Mouse (Mus musculus) heart, embryonic 14.5 days (tissue): Measurements from ENCODE around the gene Parn. TPM values are rescaled to one million over a fixed set of nuclear protein-coding genes. Genes with fewer than 3 reads are reported as not detected.
"Not testable (repeated sequence)": the region's sequence is repeated elsewhere in the genome, so short reads cannot be mapped to it uniquely, and the experiment has no call there.

Experiments used
- ATAC-seq: fragments of 200-750 bp; cut with Nextera tagmentation; 2 replicates; pipeline ENCODE4 v1.8.0; 2017; ENCODE audit warnings: low read depth, moderate TSS enrichment; ENCODE audit not compliant: insufficient number of reproducible peaks, insufficient read depth, low FRiP score
- H3K27ac ChIP-seq, 2 experiments: fragments of 200-500 bp in 1 of 2; fragments of 300-500 bp in 1 of 2; sonication (generic) in 1 of 2; replicated peaks in 1 of 2; 2 replicates each; pipeline ENCODE4 v1.5.1; 2012 to 2014; ENCODE audit warnings: low read depth in 2 of 2, low read length in 2 of 2, control low read depth in 1 of 2, mild to moderate bottlenecking in 1 of 2, mixed read lengths in 1 of 2; ENCODE audit not compliant: control insufficient read depth in 1 of 2, insufficient read depth in 1 of 2
- H3K27me3 ChIP-seq: fragments of 300-500 bp; sonication (generic); 2 replicates; pipeline ENCODE4 v1.6.1; 2014; ENCODE audit warnings: mild to moderate bottlenecking, low read length, control low read depth; ENCODE audit not compliant: control insufficient read depth, insufficient read depth
- H3K36me3 ChIP-seq: fragments of 300-500 bp; sonication (generic); 2 replicates; pipeline ENCODE4 v1.6.1; 2014; ENCODE audit warnings: mild to moderate bottlenecking, control low read depth, low read length, mixed read lengths; ENCODE audit not compliant: control insufficient read depth, insufficient read depth
- H3K4me1 ChIP-seq, 2 experiments: fragments of 200-500 bp in 1 of 2; fragments of 300-500 bp in 1 of 2; sonication (generic) in 1 of 2; 2 replicates each; pipeline ENCODE4 v1.6.1; 2012 to 2014; ENCODE audit warnings: low read length in 2 of 2, control low read depth in 1 of 2, mixed read lengths in 1 of 2; ENCODE audit not compliant: control insufficient read depth in 2 of 2, insufficient read depth in 2 of 2
- H3K4me2 ChIP-seq: fragments of 300-500 bp; sonication (generic); 2 replicates; pipeline ENCODE4 v1.6.1; 2014; ENCODE audit warnings: mild to moderate bottlenecking, low read length
- H3K4me3 ChIP-seq, 2 experiments: fragments of 200-500 bp in 1 of 2; fragments of 300-500 bp in 1 of 2; sonication (generic) in 1 of 2; 2 replicates each; pipeline ENCODE4 v1.5.1; 2012 to 2014; ENCODE audit warnings: low read length in 2 of 2, mild to moderate bottlenecking in 2 of 2, control low read depth in 1 of 2, low read depth in 1 of 2, moderate library complexity in 1 of 2; ENCODE audit not compliant: control insufficient read depth in 1 of 2, insufficient read depth in 1 of 2
- H3K9ac ChIP-seq: fragments of 300-500 bp; sonication (generic); 2 replicates; pipeline ENCODE4 v1.6.1; 2014; ENCODE audit warnings: mild to moderate bottlenecking, low read length
- H3K9me3 ChIP-seq: fragments of 300-500 bp; sonication (generic); 2 replicates; pipeline ENCODE4 v1.6.1; 2016; ENCODE audit warnings: low read length, control low read depth; ENCODE audit not compliant: control insufficient read depth
- WGBS: fragments of 180-500 bp; shearing (Covaris S2); extraction: QIAGEN DNeasy Blood & Tissue Kit; methylation state at CpG from one replicate; pipeline ENCODE4 v1.1.7; 2014; 5-methylcytosine and 5-hydroxymethylcytosine counted together
- polyA plus RNA-seq: library from polyadenylated mRNA; unstranded; fragments of >200 nt; fragmentation: Nextera tagmentation; extraction: Ambion mirVana; gene quantifications from 2 replicates; pipeline ENCODE4 v1.2.1, GENCODE M21; 2014

The Parn gene
- polyA plus RNA-seq, 1 experiment from 2014 or later = 28.2 TPM

DNA sequence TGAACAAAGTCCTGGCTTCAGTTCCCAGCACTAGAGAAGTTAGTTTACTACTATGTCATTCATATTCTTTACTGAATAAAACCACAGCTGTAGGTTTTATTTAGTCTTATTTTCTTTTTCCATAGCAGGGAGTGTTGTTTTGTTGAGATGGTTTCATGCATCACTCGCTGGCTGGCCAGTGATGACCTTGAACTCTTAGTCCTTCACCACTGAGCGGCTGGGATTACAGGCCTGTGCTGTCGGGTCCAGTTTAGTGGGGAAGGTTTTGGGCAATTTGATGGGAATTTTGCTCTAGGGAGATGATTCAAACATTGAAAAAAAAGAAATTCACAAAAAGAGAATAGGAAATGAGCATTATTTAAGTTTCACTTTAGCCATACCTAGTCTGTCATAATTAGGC is 6.5 kb upstream of the Parn start:
- Histone ChIP-seq H3K36me3 (peaks cover 24% of the 10 kb centered on the region), H3K9me3 (no peaks in the 10 kb centered on the region), H3K4me1 (peaks cover 2 to 6% of the 10 kb centered on the region in 2 experiments; a peak in 2 of 4 replicates), H3K27ac (no peak overlapping the region), H3K4me3 (no peak overlapping the region), H3K9ac (no peak overlapping the region), H3K27me3 (no peaks in the 10 kb centered on the region), H3K4me2 (no peak overlapping the region)
- 81% methylated on average over 3 of the region's 3 CpGs for WGBS
- ATAC-seq = no peak

DNA sequence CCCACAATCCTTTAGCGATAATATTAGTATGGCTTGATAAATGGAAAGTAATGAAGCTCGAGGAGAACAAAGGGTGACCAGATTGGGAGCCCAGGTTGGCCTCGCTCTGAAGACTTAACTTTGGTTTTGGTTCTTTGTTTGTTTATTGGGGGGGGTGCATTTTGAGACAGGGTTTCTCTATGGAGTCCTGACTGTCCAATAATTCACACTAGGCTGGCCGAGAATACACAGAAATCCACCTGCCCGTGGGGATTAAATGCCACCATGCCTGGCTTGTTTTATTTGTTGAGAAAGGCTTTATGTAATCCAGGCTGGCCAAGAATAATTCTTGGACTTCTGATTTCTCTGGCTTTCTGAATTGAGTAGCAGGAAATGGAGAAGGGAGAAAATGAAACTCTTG is 5.1 kb upstream of the Parn start:
- Histone ChIP-seq H3K9me3 (no peaks in the 10 kb centered on the region), H3K9ac (peak overlapping the region; percentile 92), H3K36me3 (peaks cover 20% of the 10 kb centered on the region), H3K4me1 (peaks cover 5 to 16% of the 10 kb centered on the region in 2 experiments; a peak in 3 of 4 replicates), H3K27ac (no peak overlapping the region), H3K27me3 (no peaks in the 10 kb centered on the region), H3K4me3 (peak overlapping the region in 1 of 2 experiments; percentile 87; a peak in 1 of 4 replicates), H3K4me2 (peak overlapping the region; percentile 66)
- 79% methylated on average over 5 of the region's 5 CpGs for WGBS
- ATAC-seq = no peak

DNA sequence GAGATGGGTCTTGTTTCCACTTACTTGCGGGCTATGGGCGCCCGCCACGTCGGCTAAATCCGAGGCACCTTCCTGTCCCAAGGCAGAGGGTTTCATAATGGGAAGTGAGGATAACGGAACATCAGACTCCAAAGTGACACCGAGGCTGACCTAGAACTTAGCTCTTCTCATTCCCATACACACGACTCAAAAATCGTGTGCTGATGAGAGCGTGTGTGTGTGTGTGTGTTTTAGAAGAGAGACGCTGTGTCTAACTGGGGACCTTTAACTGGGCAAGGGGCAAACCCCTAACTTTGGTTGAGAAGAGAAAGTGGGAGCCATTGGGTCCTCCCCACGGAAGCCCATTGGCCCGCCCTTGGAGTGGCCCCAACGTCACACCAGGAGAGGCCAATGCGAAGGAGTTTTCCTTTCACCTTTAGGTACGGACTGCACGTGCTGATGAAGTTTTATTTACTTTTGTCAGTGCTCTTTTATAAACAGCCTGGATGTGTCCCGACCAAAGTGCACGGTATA is 4.5 kb upstream of the Parn start:
- Histone ChIP-seq H3K4me2 (peak overlapping the region; percentile 66), H3K27me3 (no peaks in the 10 kb centered on the region), H3K4me3 (peak overlapping the region; percentile 75 to 87), H3K27ac (peak overlapping the region; percentile 58 to 91), H3K9ac (peak overlapping the region; percentile 92), H3K9me3 (no peaks in the 10 kb centered on the region), H3K36me3 (peaks cover 13% of the 10 kb centered on the region), H3K4me1 (peaks cover 5 to 16% of the 10 kb centered on the region in 2 experiments; a peak in 3 of 4 replicates)
- WGBS = 1% methylated on average over 20 of the region's 20 CpGs
- ATAC-seq = no peak

DNA sequence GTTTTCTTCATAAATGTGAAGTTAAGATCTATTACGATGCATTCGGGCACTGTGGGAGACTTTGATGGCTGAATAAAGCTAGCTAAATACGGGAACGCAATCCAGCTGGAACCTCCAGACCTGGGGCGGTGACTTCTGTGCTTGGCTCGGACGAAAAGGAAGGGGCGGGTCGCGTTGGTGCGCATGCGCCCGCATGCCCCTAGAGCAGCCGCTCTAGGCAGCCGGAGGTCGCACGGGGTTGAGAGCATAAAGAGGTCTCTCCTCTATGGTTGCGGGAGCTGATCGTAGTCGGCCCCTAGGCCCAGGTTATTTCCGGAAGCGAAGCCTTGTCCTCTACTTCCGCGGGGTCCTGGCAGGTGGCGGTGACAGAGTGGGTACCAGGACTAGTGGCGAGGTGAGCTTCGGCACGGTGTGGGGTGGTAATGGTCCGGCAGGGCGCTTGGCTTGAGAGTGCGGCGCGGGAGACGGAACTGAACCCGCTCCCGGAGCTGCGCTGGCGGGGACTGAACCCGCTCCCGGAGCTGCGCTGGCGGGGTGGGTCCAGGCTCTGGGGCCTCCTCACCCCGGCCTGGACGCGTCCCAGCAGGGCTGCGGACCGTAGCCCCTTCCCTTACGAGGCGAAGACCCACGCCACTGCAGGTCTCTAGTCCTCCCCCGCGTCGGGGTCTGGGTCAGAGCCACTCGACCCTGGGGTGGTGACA is 3.9 kb upstream of the Parn start, which contains the start of the genes Bfar and 3110001I22Rik:
Gene Bfar, plus strand, starts transcription at position 174 of the 701 bp plus-strand sequence.
Gene 3110001I22Rik, plus strand, starts transcription at position 245 of the 701 bp plus-strand sequence.
- Histone ChIP-seq H3K9ac (peak within 1 kb of the TSS; percentile 92), H3K27ac (peak within 1 kb of the TSS; percentile 90 to 91), H3K4me2 (peak within 1 kb of the TSS; percentile 66), H3K27me3 (no peaks in the 10 kb centered on the region), H3K9me3 (no peaks in the 10 kb centered on the region), H3K4me3 (peak within 1 kb of the TSS; percentile 75 to 87), H3K36me3 (peaks cover 7% of the 10 kb centered on the region), H3K4me1 (peaks cover 7 to 20% of the 10 kb centered on the region in 2 experiments; a peak in 3 of 4 replicates)
- ATAC-seq = peak; percentile 90
- WGBS = under 1% methylated on average over 53 of the region's 54 CpGs

DNA sequence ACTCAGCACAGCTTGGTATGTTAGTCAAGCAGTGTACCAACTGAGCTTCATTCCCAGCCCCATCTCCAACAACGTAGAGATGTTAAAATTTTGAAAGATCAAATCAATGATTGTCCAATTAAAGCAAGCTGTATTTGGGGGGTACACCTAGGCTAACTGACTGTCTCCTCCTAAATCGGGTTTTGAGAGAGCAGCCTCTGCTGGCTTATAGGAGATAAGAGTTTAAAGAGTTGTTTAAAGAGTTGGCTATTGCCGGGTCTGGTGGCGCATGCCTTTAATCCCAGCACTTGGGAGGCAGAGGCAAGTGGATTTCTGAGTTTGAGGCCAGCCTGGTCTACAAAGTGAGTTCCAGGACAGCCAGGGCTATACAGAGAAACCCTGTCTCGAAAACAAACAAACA is 2.9 kb upstream of the Parn start:
- WGBS = 67% methylated on average over 5 of the region's 5 CpGs
- Histone ChIP-seq H3K4me2 (peak overlapping the region; percentile 66), H3K4me1 (peaks cover 7 to 20% of the 10 kb centered on the region in 2 experiments; a peak in 3 of 4 replicates)
- not testable (repeated sequence) for H3K27ac ChIP-seq, H3K9me3 ChIP-seq, H3K4me3 ChIP-seq, H3K9ac ChIP-seq, H3K36me3 ChIP-seq, H3K27me3 ChIP-seq, ATAC-seq

DNA sequence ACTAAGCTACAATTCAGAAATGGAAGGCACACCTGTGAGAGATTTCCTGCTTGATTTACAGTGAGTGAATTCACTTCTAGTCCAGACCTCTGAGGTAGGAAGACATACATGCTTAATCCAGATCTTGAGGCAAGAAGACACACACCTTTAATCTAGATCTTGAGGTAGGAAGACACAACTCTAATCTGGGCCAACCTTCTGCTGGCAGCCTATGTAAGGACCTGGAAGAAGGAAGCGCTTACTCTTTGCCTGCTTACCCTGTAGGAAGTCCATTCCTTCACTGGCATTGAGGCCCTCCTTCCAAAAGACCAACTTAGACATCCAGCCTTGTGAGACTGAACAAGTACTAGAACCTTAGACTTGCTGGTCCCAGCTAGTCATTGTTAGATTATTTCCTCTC is 1.3 kb upstream of the Parn start:
- WGBS = 88% methylated on average over 1 of the region's 1 CpGs
- Histone ChIP-seq H3K9me3 (no peaks in the 10 kb centered on the region), H3K4me1 (peaks cover 7 to 20% of the 10 kb centered on the region in 2 experiments; a peak in 3 of 4 replicates), H3K36me3 (peaks cover 21% of the 10 kb centered on the region), H3K27me3 (no peaks in the 10 kb centered on the region), H3K4me2 (no peak overlapping the region), H3K27ac (no peak overlapping the region), H3K4me3 (no peak overlapping the region), H3K9ac (no peak overlapping the region)
- no peak for ATAC-seq

DNA sequence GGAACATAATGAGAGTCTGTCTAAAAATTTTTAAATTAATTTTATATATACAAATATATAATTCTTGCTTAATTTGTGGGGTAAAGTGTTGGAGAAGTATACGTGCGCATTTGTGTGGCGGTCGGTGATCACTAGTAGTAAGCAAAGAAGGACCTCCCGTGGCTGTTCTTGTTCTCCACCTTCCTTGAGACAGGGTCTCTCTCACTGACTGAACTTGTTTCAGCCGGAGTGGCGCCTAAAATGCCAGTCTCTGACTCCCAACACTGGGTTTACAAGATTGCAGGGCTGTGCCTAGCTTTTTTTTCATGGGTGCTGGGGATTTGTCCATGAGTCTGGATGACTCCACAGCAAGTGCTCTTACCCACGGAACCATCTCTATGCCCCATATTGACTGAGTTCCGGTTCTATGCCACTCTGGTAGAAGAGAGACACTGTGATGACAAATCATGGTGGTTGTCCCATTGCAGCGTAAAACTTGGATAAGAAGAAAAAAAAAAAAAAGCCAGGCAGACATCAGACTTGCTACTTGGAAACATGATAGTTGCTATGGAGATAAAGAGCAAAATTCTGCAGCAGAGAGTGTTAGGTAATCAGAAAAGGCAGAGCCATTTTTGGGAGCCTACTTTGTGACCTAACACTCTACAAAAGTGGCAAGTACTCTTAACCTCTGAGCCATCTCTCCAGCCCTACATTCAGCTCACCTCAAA is 585 bp upstream of the Parn start:
- 66% methylated on average over 10 of the region's 10 CpGs for WGBS
- H3K36me3 ChIP-seq = peaks cover 26% of the 10 kb centered on the region
- ATAC-seq = no peak
- H3K27me3 ChIP-seq = no peaks in the 10 kb centered on the region
- H3K27ac ChIP-seq = peak overlapping the region; percentile 29 to 65; a peak in 2 of 4 replicates
- peaks cover 7 to 20% of the 10 kb centered on the region in 2 experiments; a peak in 3 of 4 replicates for H3K4me1 ChIP-seq
- H3K9ac ChIP-seq = peak overlapping the region; percentile 76; the same call in 1 of the 2 replicates
- H3K4me2 ChIP-seq = peak overlapping the region; percentile 72
- peak overlapping the region; percentile 59 to 64; a peak in 3 of 4 replicates for H3K4me3 ChIP-seq
- no peaks in the 10 kb centered on the region for H3K9me3 ChIP-seq
